Mouse (Mus musculus): ENCODE results near the gene Tarm1.

DNA sequence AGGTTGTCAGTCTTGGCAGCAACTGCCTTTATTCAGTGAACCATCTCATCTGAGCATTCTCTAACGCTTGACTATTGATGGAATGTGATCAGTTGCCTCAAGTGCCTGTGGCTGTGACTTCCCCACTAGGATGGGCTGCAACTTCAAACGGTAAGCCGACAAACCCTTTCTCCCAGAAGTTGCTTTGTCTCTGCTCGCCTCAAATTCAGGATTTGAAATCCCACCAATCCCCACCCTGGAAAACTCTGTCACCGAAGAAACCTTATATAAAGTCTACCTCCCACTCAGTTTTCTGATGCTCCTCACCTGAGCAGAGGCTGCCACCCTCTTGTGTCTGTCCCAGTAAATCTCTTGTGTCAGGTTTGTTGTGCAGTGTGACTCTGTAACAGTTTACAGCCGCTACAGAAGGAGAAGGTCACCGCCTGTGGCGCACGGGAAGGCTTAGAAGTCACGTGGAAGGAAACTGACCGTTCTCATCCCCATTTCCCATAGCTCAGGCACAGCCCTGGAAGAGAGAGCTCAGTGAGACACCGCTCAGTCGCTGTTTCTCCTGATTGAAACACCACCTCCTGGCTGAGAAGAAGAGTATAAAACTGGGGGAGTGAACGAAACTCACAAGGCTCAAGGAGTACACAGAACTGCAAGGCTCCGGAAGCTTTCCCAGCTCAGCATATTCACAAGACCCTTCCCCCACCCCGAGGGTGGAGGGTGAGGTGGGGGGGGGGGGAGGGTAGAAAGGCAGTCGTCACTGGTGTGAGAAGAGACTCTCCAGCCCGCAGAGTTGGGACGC is 27.9 kb downstream of the Tarm1 start:
- TF ChIP-seq CTCF (IDR thresholded peaks at IDR 0.05; ENCODE audit: low read depth, low read length) (no peak), POLR2A (IDR thresholded peaks at IDR 0.05; ENCODE audit: extremely low read depth, insufficient read depth, low read length) (no peak)
